Mouse (Mus musculus) heart, adult 2 months (tissue): ENCODE measurements around the gene Bola3. TPM values are rescaled to one million over a fixed set of nuclear protein-coding genes. Genes with fewer than 3 reads are reported as not detected.

Experiments
- DNase-seq, 2 experiments: peaks; one replicate each; pipeline ENCODE4 v3.0.0; 2021
- H3K27ac ChIP-seq: fragments of 200-600 bp; 2 replicates; pipeline ENCODE4 v1.8.1; 2022
- H3K27me3 ChIP-seq: fragments of 200-500 bp; 2 replicates; pipeline ENCODE4 v1.6.1; 2012; ENCODE audit warnings: mild to moderate bottlenecking, low read length, inconsistent platforms, mixed read lengths; ENCODE audit not compliant: control insufficient read depth, insufficient read depth
- H3K36me3 ChIP-seq: fragments of 200-500 bp; 2 replicates; pipeline ENCODE4 v1.6.1; 2012; ENCODE audit warnings: low read length, inconsistent platforms; ENCODE audit not compliant: control insufficient read depth, insufficient read depth
- H3K4me1 ChIP-seq: fragments of 200-500 bp; 2 replicates; pipeline ENCODE4 v1.6.1; 2011; ENCODE audit warnings: low read length; ENCODE audit not compliant: control insufficient read depth, insufficient read depth
- H3K4me3 ChIP-seq: fragments of 200-600 bp; 2 replicates; pipeline ENCODE4 v1.8.1; 2022
- H3K79me2 ChIP-seq: fragments of 200-500 bp; replicated peaks from 2 replicates; pipeline ENCODE4 v1.6.1; 2012; ENCODE audit warnings: mild to moderate bottlenecking, inconsistent platforms, low read length, moderate library complexity, mixed read lengths; ENCODE audit not compliant: control insufficient read depth, insufficient read depth
- H3K9ac ChIP-seq: fragments of 200-500 bp; 2 replicates; pipeline ENCODE4 v1.6.1; 2012; ENCODE audit warnings: low read depth, mild to moderate bottlenecking, control low read depth, inconsistent platforms, low read length, mixed read lengths
- CTCF ChIP-seq: fragments of 200-600 bp; IDR thresholded peaks from 2 replicates; pipeline ENCODE4 v1.8.1; 2022; ENCODE audit warnings: antibody characterized with exemption, mild to moderate bottlenecking, moderate library complexity
- EP300 ChIP-seq: fragments of 200-500 bp; IDR thresholded peaks from 2 replicates; pipeline ENCODE4 v1.6.1; 2011; ENCODE audit warnings: low read depth, low read length, control low read depth; ENCODE audit not compliant: insufficient read depth
- POLR2A ChIP-seq: fragments of 200-500 bp; IDR thresholded peaks from 2 replicates; pipeline ENCODE4 v1.6.1; 2011; ENCODE audit warnings: mild to moderate bottlenecking, low read depth, low read length, control low read depth; ENCODE audit not compliant: insufficient read depth
- WGBS: fragments of 180-500 bp; shearing (Covaris S2); methylation state at CpG from one replicate; pipeline ENCODE4 v1.1.7; 2018; 5-methylcytosine and 5-hydroxymethylcytosine counted together
- intact Hi-C: fragments of 180-260 bp; cut with DNase I; formaldehyde crosslinking; loops from one replicate; pipeline ENCODE4 v1.15.1; 2025
- polyA plus RNA-seq: library from polyadenylated mRNA; depleted of rRNA; stranded (reverse); fragments of >200 nt; gene quantifications from 2 replicates; pipeline ENCODE4 v1.2.3, GENCODE M21; 2012
- total RNA-seq, 2 experiments: library from RNA; stranded (reverse); gene quantifications; 2 replicates each; pipeline ENCODE4 v1.2.3; 2021

The Bola3 gene
- total and polyA plus RNA-seq, 3 experiments, result 91.1 to 406 (median 396) TPM

DNA sequence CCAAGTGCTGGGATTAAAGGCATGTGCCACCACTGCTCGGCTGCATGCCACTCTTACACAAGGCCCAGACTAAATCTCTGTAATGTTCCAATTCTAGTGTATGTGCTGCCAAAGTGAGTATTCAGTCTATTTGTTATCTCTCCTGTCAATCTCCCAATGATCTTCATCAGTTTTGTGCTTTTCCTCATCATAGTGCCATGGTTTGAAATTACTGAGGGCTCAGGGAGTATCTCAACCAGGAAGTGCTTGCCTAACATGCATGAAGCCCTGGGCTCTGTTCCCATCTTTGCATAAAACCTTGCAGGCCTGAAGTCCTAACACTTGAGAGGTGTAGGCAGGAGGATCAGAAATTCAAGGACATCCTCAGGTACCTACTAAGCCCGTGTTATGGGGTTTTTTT lies 26.2 kb upstream of the Bola3 start:
- intact Hi-C loops, result no loop called here
- DNase-seq, result no peak

GRCm38 (mm10) chr6:83323652-83324419 lies 25.1 kb upstream of the Bola3 start:
- Histone ChIP-seq H3K9ac (no peak overlapping the region), H3K4me1 (peaks cover 2% of the 10 kb centered on the region), H3K27me3 (no peaks in the 10 kb centered on the region), H3K4me3 (no peak overlapping the region), H3K79me2 (peaks cover 3% of the 10 kb centered on the region; the same call in 1 of the 2 replicates), H3K36me3 (peaks cover 10% of the 10 kb centered on the region), H3K27ac (no peak overlapping the region)
- TF ChIP-seq EP300 (no peak), POLR2A (no peak), CTCF (no peak)
- DNase-seq, result no peak
- intact Hi-C loops, result no loop called here
- WGBS, result 76% methylated on average over 8 of the region's 8 CpGs

More for the DNA sequence above, 26.2 kb upstream of the Bola3 start:
- Histone ChIP-seq H3K4me3 (no peak overlapping the region), H3K27ac (no peak overlapping the region), H3K36me3 (peaks cover 8% of the 10 kb centered on the region), H3K27me3 (no peaks in the 10 kb centered on the region), H3K9ac (no peak overlapping the region), H3K4me1 (peaks cover 2% of the 10 kb centered on the region), H3K79me2 (peaks cover 2% of the 10 kb centered on the region; the same call in 1 of the 2 replicates)
- TF ChIP-seq CTCF, result no peak
- WGBS, result 63% methylated on average over 2 of the region's 2 CpGs

GRCm38 (mm10) chr6:83325525-83326393 lies 23.2 kb upstream of the Bola3 start, which contains the start of the genes Mthfd2 and Mob1a:
Gene Mthfd2, minus strand, starts transcription at chr6:83325908.
Gene Mob1a, plus strand, starts transcription at chr6:83326016.
- Histone ChIP-seq H3K27ac (peak within 1 kb of the TSS; percentile 93), H3K9ac (peak within 1 kb of the TSS; percentile 94), H3K4me3 (peak within 1 kb of the TSS; percentile 74), H3K27me3 (no peaks in the 10 kb centered on the region), H3K36me3 (peaks cover 11% of the 10 kb centered on the region), H3K79me2 (peaks cover 5% of the 10 kb centered on the region; the same call in 1 of the 2 replicates), H3K4me1 (peaks cover 2% of the 10 kb centered on the region)
- no peak for TF ChIP-seq CTCF
- TF ChIP-seq EP300, result 0 out of 2 replicates have a peak, but pooled peaks have one; percentile 64
- TF ChIP-seq POLR2A, result peak; percentile 89
- peak; percentile 95 to 98 for DNase-seq
- intact Hi-C loops, result loop anchor here (1.0 to 5.0 kb wide), 2 partner anchors 24 to 203 kb away; partner anchors contain the start of genes Bola3 and Wbp1
- 1% methylated on average over 64 of the region's 65 CpGs for WGBS

GRCm38 (mm10) chr6:83326394-83326736 lies 22.6 kb upstream of the Bola3 start:
- H3K4me3 ChIP-seq, result peak overlapping the region; percentile 74
- peak overlapping the region; percentile 94 for H3K9ac ChIP-seq
- H3K4me1 ChIP-seq, result peaks cover 2% of the 10 kb centered on the region
- no peak for TF ChIP-seq EP300
- no peak for TF ChIP-seq CTCF
- no peak for TF ChIP-seq POLR2A
- 1% methylated on average over 6 of the region's 6 CpGs for WGBS
- peaks cover 5% of the 10 kb centered on the region for H3K79me2 ChIP-seq
- no peak for DNase-seq
- peak overlapping the region; percentile 93 for H3K27ac ChIP-seq
- H3K27me3 ChIP-seq, result no peaks in the 10 kb centered on the region
- intact Hi-C loops, result loop anchor here (1.0 to 5.0 kb wide), 2 partner anchors 23 to 204 kb away; partner anchors contain the start of genes Bola3 and Wbp1
- H3K36me3 ChIP-seq, result peaks cover 11% of the 10 kb centered on the region

- Histone ChIP-seq H3K79me2 (peaks cover 5% of the 10 kb centered on the region), H3K27me3 (no peaks in the 10 kb centered on the region), H3K27ac (peak overlapping the region; percentile 93), H3K4me3 (peak overlapping the region; percentile 74), H3K9ac (no peak overlapping the region; the same call in 1 of the 2 replicates), H3K36me3 (peaks cover 11% of the 10 kb centered on the region), H3K4me1 (peaks cover 2% of the 10 kb centered on the region)
- DNase-seq, result no peak
- 36% methylated on average over 6 of the region's 6 CpGs for WGBS
- no peak for TF ChIP-seq EP300
- TF ChIP-seq POLR2A, result no peak
- no peak for TF ChIP-seq CTCF
- intact Hi-C loops, result loop anchor here (1.0 to 5.0 kb wide), 2 partner anchors 23 to 204 kb away; partner anchors contain the start of genes Bola3 and Wbp1
Observed at GRCm38 (mm10) chr6:83326761-83327160, 22.2 kb upstream of the Bola3 start.
